Mouse (Mus musculus) CH12.LX (cell line): ENCODE results near the gene Acot13. TPM values are rescaled to one million over a fixed set of nuclear protein-coding genes. Genes with fewer than 3 reads are reported as not detected.

ENCODE experiments used
- DNase-seq: peaks from one replicate; pipeline ENCODE4 v3.0.0-alpha.2; 2013; ENCODE audit errors: extremely low read depth
- H3K27ac ChIP-seq: 2 replicates; pipeline ENCODE4 v1.5.1; 2012; ENCODE audit warnings: low read depth, mild to moderate bottlenecking, control low read depth, moderate library complexity; ENCODE audit not compliant: insufficient read depth
- H3K27me3 ChIP-seq: replicated peaks from 2 replicates; pipeline ENCODE3; 2012; ENCODE audit warnings: inconsistent platforms
- H3K36me3 ChIP-seq, 2 experiments: replicated peaks in 1 of 2; 2 replicates each; pipeline versions ENCODE3 to v1.6.1; 2012; ENCODE audit warnings: inconsistent platforms in 1 of 2, low read length in 1 of 2, mild to moderate bottlenecking in 1 of 2, mixed read lengths in 1 of 2, moderate library complexity in 1 of 2; ENCODE audit not compliant: control insufficient read depth in 1 of 2, insufficient read depth in 1 of 2
- H3K4me1 ChIP-seq, 2 experiments: 2 replicates each; pipeline ENCODE4 v1.6.1; 2012; ENCODE audit warnings: inconsistent platforms in 1 of 2, moderate library complexity in 1 of 2; ENCODE audit not compliant: insufficient read depth in 2 of 2, control insufficient read depth in 1 of 2
- H3K4me2 ChIP-seq: 2 replicates; pipeline ENCODE4 v1.6.1; 2012; ENCODE audit warnings: low read depth, mild to moderate bottlenecking, control low read depth; ENCODE audit not compliant: poor library complexity, insufficient read depth, severe bottlenecking
- H3K4me3 ChIP-seq, 3 experiments: fragments of 150-350 bp in 1 of 3; sonication (generic) in 1 of 3; replicated peaks in 1 of 3; 2 replicates each; pipeline versions ENCODE3 to v1.5.1; 2011 to 2012; ENCODE audit warnings: low read depth in 2 of 3, low read length in 2 of 3, mild to moderate bottlenecking in 2 of 3, moderate library complexity in 2 of 3, control low read depth in 1 of 3, improper control_type of control experiment in 1 of 3, inconsistent platforms in 1 of 3, mixed read lengths in 1 of 3; ENCODE audit not compliant: poor library complexity in 1 of 3
- H3K79me2 ChIP-seq: replicated peaks from 2 replicates; pipeline ENCODE4 v1.6.1; 2012; ENCODE audit warnings: mild to moderate bottlenecking, moderate library complexity; ENCODE audit not compliant: control insufficient read depth, poor library complexity, insufficient read depth, severe bottlenecking; ENCODE audit errors: extremely low read depth
- H3K9ac ChIP-seq: 2 replicates; pipeline ENCODE4 v1.6.1; 2012; ENCODE audit warnings: low read depth, mild to moderate bottlenecking, control low read depth, moderate library complexity; ENCODE audit not compliant: insufficient read depth
- H3K9me3 ChIP-seq: replicated peaks from 2 replicates; pipeline ENCODE3; 2012; ENCODE audit warnings: low read length, inconsistent platforms, mixed read lengths
- CHD1 ChIP-seq: IDR thresholded peaks from 2 replicates; pipeline ENCODE4 v1.6.1; 2012; ENCODE audit warnings: low read depth, low read length, improper control_type of control experiment, inconsistent platforms
- CHD2 ChIP-seq: IDR thresholded peaks from 2 replicates; pipeline ENCODE4 v1.6.1; 2011; ENCODE audit warnings: low read length, improper control_type of control experiment
- ELF1 ChIP-seq: IDR thresholded peaks from 2 replicates; pipeline ENCODE4 v1.6.1; 2014; ENCODE audit warnings: low read depth, mild to moderate bottlenecking, inconsistent platforms, low read length, improper control_type of control experiment
- EP300 ChIP-seq: IDR thresholded peaks from 2 replicates; pipeline ENCODE4 v1.6.1; 2011; ENCODE audit warnings: low read length, improper control_type of control experiment
- ETS1 ChIP-seq: conservative IDR thresholded peaks from 2 replicates; pipeline ENCODE4 v1.6.1; 2012; ENCODE audit warnings: low read depth, mild to moderate bottlenecking, inconsistent platforms, low read length, improper control_type of control experiment, moderate library complexity
- GABPA ChIP-seq: IDR thresholded peaks from 2 replicates; pipeline ENCODE4 v1.6.1; 2012; ENCODE audit warnings: low read depth, low read length, improper control_type of control experiment, inconsistent platforms; ENCODE audit not compliant: insufficient replicate concordance
- HCFC1 ChIP-seq: IDR thresholded peaks from 2 replicates; pipeline ENCODE4 v1.6.1; 2012; ENCODE audit warnings: low read depth, mild to moderate bottlenecking, inconsistent platforms, low read length, improper control_type of control experiment
- IRF4 ChIP-seq: IDR thresholded peaks from 2 replicates; pipeline ENCODE4 v1.6.1; 2014; ENCODE audit warnings: low read depth, mild to moderate bottlenecking, inconsistent platforms, low read length, improper control_type of control experiment
- JUND ChIP-seq: conservative IDR thresholded peaks from 2 replicates; pipeline ENCODE4 v1.6.1; 2011; ENCODE audit warnings: low read depth, low read length, improper control_type of control experiment
- KAT2A ChIP-seq: IDR thresholded peaks from 2 replicates; pipeline ENCODE4 v1.6.1; 2012; ENCODE audit warnings: low read length, improper control_type of control experiment, inconsistent platforms; ENCODE audit not compliant: insufficient replicate concordance
- MAFK ChIP-seq: IDR thresholded peaks from 2 replicates; pipeline ENCODE4 v1.6.1; 2011; ENCODE audit warnings: low read length, improper control_type of control experiment; ENCODE audit not compliant: insufficient replicate concordance
- MAX ChIP-seq: IDR thresholded peaks from 2 replicates; pipeline ENCODE4 v1.6.1; 2011; ENCODE audit warnings: low read length, improper control_type of control experiment
- MAZ ChIP-seq: IDR thresholded peaks from 2 replicates; pipeline ENCODE4 v1.6.1; 2012; ENCODE audit warnings: low read depth, mild to moderate bottlenecking, inconsistent platforms, low read length, improper control_type of control experiment, moderate library complexity
- MXI1 ChIP-seq: IDR thresholded peaks from 2 replicates; pipeline ENCODE4 v1.6.1; 2011; ENCODE audit warnings: mild to moderate bottlenecking, low read depth, low read length, improper control_type of control experiment
- MYC ChIP-seq: IDR thresholded peaks from 2 replicates; pipeline ENCODE4 v1.6.1; 2011; ENCODE audit warnings: low read depth, mild to moderate bottlenecking, improper control_type of control experiment, low read length
- PAX5 ChIP-seq: IDR thresholded peaks from 2 replicates; pipeline ENCODE4 v1.6.1; 2012; ENCODE audit warnings: low read length, inconsistent platforms, mixed read lengths
- POLR2A ChIP-seq: IDR thresholded peaks from 2 replicates; pipeline ENCODE4 v1.6.1; 2011; ENCODE audit warnings: low read depth, mild to moderate bottlenecking, improper control_type of control experiment, low read length
- RAD21 ChIP-seq: IDR thresholded peaks from 2 replicates; pipeline ENCODE4 v1.6.1; 2011; ENCODE audit warnings: low read depth, mild to moderate bottlenecking, low read length, improper control_type of control experiment, moderate library complexity
- RCOR1 ChIP-seq: conservative IDR thresholded peaks from 2 replicates; pipeline ENCODE4 v1.6.1; 2012; ENCODE audit warnings: low read depth, mild to moderate bottlenecking, inconsistent platforms, low read length, improper control_type of control experiment
- SIN3A ChIP-seq: IDR thresholded peaks from 2 replicates; pipeline ENCODE4 v1.6.1; 2012; ENCODE audit warnings: low read length, improper control_type of control experiment, inconsistent platforms
- SMC3 ChIP-seq: IDR thresholded peaks from 2 replicates; pipeline ENCODE4 v1.6.1; 2011; ENCODE audit warnings: low read depth, low read length, improper control_type of control experiment
- TCF12 ChIP-seq: IDR thresholded peaks from 2 replicates; pipeline ENCODE4 v1.6.1; 2014; ENCODE audit warnings: low read depth, mild to moderate bottlenecking, inconsistent platforms, low read length, improper control_type of control experiment
- UBTF ChIP-seq: IDR thresholded peaks from 2 replicates; pipeline ENCODE4 v1.6.1; 2012; ENCODE audit warnings: low read depth, mild to moderate bottlenecking, inconsistent platforms, low read length, improper control_type of control experiment, moderate library complexity
- USF1 ChIP-seq: IDR thresholded peaks from 2 replicates; pipeline ENCODE4 v1.6.1; 2014; ENCODE audit warnings: low read depth, mild to moderate bottlenecking, inconsistent platforms, low read length, improper control_type of control experiment
- USF2 ChIP-seq: conservative IDR thresholded peaks from 2 replicates; pipeline ENCODE4 v1.6.1; 2011; ENCODE audit warnings: low read depth, low read length, improper control_type of control experiment
- ZC3H11A ChIP-seq: IDR thresholded peaks from 2 replicates; pipeline ENCODE4 v1.6.1; 2012; ENCODE audit warnings: low read depth, mild to moderate bottlenecking, inconsistent platforms, low read length, improper control_type of control experiment
- ZMIZ1 ChIP-seq: IDR thresholded peaks from 2 replicates; pipeline ENCODE4 v1.6.1; 2012; ENCODE audit warnings: low read depth, mild to moderate bottlenecking, inconsistent platforms, low read length, improper control_type of control experiment
- ZNF384 ChIP-seq: IDR thresholded peaks from 2 replicates; pipeline ENCODE4 v1.6.1; 2012; ENCODE audit warnings: low read depth, low read length, improper control_type of control experiment, inconsistent platforms
- dilution Hi-C: fragments of 300-500 bp; cut with MboI; formaldehyde crosslinking; loops from 2 replicates; pipeline ENCODE4 v1.14.3; 2020; ENCODE audit warnings: low sequenced_read_pairs; ENCODE audit not compliant: extremely low pct_unique_long_range_greater_than_20kb, extremely low pct_ligation_motif_present
- in situ Hi-C: fragments of 300-500 bp; cut with MboI; formaldehyde crosslinking; loops from 3 replicates; pipeline ENCODE4 v1.14.3; 2019; ENCODE audit warnings: low sequenced_read_pairs, low pct_ligation_motif_present, low pct_unique_long_range_greater_than_20kb, mixed read lengths
- polyA plus RNA-seq: library from polyadenylated mRNA; unstranded; fragments of >175 nt; gene quantifications from 2 replicates; pipeline ENCODE4 v1.2.1, GENCODE M21; 2012; ENCODE audit warnings: low read depth; ENCODE audit not compliant: insufficient read length
- total RNA-seq, 2 experiments: library from RNA; depleted of rRNA; stranded (reverse); fragments of 300-350 nt in 1 of 2; fragments of >200 nt in 1 of 2; gene quantifications; 2 replicates each; pipeline ENCODE4 v1.2.3; 2012 to 2014

Gene Acot13
- total and polyA plus RNA-seq, 3 experiments: 37.1 to 50.5 (median 45.5) TPM

GRCm38 (mm10) chr13:24801308-24801921, 29.9 kb downstream of the Acot13 start, which contains the start of gene BC005537:
Gene BC005537, plus strand, starts transcription at chr13:24801657.
- H3K27me3 ChIP-seq: no peaks in the 10 kb centered on the region
- peak within 1 kb of the TSS; percentile 99 for H3K4me2 ChIP-seq
- H3K79me2 ChIP-seq: peaks cover 40% of the 10 kb centered on the region
- H3K9ac ChIP-seq: peak within 1 kb of the TSS; percentile 97
- dilution Hi-C loops (no loop called here), in situ Hi-C loops (no loop called here)
- H3K27ac ChIP-seq: peak within 1 kb of the TSS; percentile 93
- TF ChIP-seq SIN3A (peak; percentile 77), KAT2A (0 out of 2 replicates have a peak, but pooled peaks have one; percentile 9), USF1 (no peak), MXI1 (peak; percentile 74), RCOR1 (no peak), CHD2 (peak; percentile 69; the same call in 1 of the 2 replicates), MAZ (peak; percentile 2; the same call in 1 of the 2 replicates), UBTF (peak; percentile 93)
- H3K9me3 ChIP-seq: no peaks in the 10 kb centered on the region
- peak within 1 kb of the TSS; percentile 87 to 97 (median 91) for H3K4me3 ChIP-seq
- DNase-seq: no peak
- H3K4me1 ChIP-seq: peaks cover 5 to 21% of the 10 kb centered on the region in 2 experiments; a peak in 3 of 4 replicates
- peaks cover 11 to 19% of the 10 kb centered on the region in 2 experiments for H3K36me3 ChIP-seq

DNA sequence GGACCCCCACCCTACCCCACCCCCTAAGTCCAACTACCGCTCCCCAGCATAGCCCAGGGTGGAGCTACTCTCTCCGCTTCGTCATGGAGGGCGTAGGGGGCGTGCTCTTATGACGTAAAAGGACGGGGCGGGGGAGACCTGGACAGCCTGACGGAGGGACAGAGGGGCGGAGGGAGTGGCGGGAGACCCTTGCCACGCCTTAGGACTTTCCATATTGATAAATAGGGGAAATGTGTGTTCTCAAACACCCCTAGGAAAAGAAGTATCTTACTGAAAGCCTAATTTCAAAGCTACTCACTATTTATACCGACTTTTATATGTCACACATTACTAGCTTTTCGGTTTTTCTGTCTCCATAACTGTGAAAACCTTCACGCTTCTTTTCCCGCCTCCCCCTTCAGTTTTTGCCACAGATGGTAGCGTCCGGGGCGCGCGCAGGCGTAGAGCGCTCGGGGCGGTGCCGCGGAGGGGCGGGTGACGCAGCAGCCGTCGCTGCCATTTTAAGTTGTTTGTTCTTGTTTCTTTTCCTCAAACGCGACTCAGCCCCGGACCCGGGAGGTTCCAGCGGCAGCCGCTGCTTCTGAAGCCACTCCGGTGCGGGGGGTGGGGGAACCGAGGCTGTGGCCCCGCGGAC, 30.5 kb downstream of the Acot13 start:
- Histone ChIP-seq H3K27me3 (no peaks in the 10 kb centered on the region), H3K4me3 (peak overlapping the region; percentile 87 to 97 (median 91)), H3K4me1 (peaks cover 5 to 17% of the 10 kb centered on the region in 2 experiments; a peak in 3 of 4 replicates), H3K4me2 (peak overlapping the region; percentile 52; the same call in 1 of the 2 replicates), H3K79me2 (peaks cover 37% of the 10 kb centered on the region), H3K36me3 (peaks cover 8 to 14% of the 10 kb centered on the region in 2 experiments), H3K27ac (peak overlapping the region; percentile 93), H3K9ac (peak overlapping the region; percentile 97), H3K9me3 (no peaks in the 10 kb centered on the region)
- in situ Hi-C loops: no loop called here
- dilution Hi-C loops: no loop called here
- peak; percentile 97 for DNase-seq
- TF ChIP-seq ZNF384 (no peak), SMC3 (no peak), UBTF (no peak), RAD21 (no peak), POLR2A (peak; percentile 99), MYC (peak; percentile 70; the same call in 1 of the 2 replicates), MAZ (peak; percentile 97), MXI1 (0 out of 2 replicates have a peak, but pooled peaks have one; percentile 15), EP300 (no peak), USF1 (no peak), TCF12 (peak; percentile 90), CHD2 (no peak; the same call in 1 of the 2 replicates), RCOR1 (no peak; the same call in 1 of the 2 replicates), ETS1 (no peak; the same call in 1 of the 2 replicates), IRF4 (no peak; the same call in 1 of the 2 replicates), PAX5 (no peak), USF2 (no peak), HCFC1 (peak; percentile 79), GABPA (peak; percentile 51; the same call in 1 of the 2 replicates), SIN3A (peak; percentile 96), MAX (no peak; the same call in 1 of the 2 replicates), ELF1 (no peak; the same call in 1 of the 2 replicates), MAFK (no peak), ZMIZ1 (peak; percentile 98), CHD1 (peak; percentile 100), KAT2A (0 out of 2 replicates have a peak, but pooled peaks have one; percentile 13), JUND (no peak; the same call in 1 of the 2 replicates), ZC3H11A (no peak)
